Mouse (Mus musculus) small intestine, adult 2 months (tissue): ENCODE measurements around the gene Ccdc106.

ENCODE experiments used
- CTCF ChIP-seq: fragments of 200-500 bp; IDR thresholded peaks from 2 replicates; pipeline ENCODE4 v1.5.1; 2012; ENCODE audit warnings: low read depth, mild to moderate bottlenecking, control low read depth, inconsistent platforms, low read length, moderate library complexity, mixed read lengths; ENCODE audit not compliant: insufficient replicate concordance, insufficient read length; ENCODE audit errors: extremely low read depth
- POLR2A ChIP-seq: fragments of 200-500 bp; IDR thresholded peaks from 2 replicates; pipeline ENCODE4 v1.6.1; 2012; ENCODE audit warnings: low read depth, mild to moderate bottlenecking, control low read depth, inconsistent platforms, low read length, moderate library complexity

GRCm38 (mm10) chr7:5057804-5058203 is 37.5 kb downstream of the Ccdc106 start:
- TF ChIP-seq CTCF (no peak), POLR2A (no peak)
